Mouse (Mus musculus): ENCODE measurements around the gene Mapre1. TPM values are rescaled to one million over a fixed set of nuclear protein-coding genes. Genes with fewer than 3 reads are reported as not detected.

Gene Mapre1
- polyA plus RNA-seq, 1 experiment: 62.0 TPM

DNA sequence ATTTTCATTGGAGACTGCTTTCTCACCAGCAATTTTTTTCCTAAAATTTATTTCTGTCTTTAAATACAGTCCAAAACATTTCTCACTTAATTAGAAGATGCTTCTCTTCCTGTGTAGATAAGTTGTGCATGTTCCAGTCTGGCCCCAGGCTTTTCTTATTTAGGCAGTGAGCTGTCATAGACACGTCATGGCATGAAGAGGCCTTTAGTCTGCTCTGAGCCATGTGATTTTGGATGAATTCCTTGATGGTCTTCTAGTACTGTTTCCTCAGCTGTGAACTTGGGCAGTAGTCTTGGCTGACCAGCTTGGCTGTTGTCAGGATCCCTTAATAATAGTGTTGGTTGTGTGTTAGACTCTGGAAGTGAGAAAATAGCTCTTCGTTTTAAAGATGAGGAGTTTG, 9.3 kb downstream of the Mapre1 start:
- Histone ChIP-seq H3K79me2 (ENCODE audit: control insufficient read depth, insufficient read depth) (peaks cover 98% of the 10 kb centered on the region), H3ac (ENCODE audit: control insufficient read depth, insufficient read length, low read depth) (no peak overlapping the region), H3K36me3 (ENCODE audit: control insufficient read depth, insufficient read depth) (peaks cover 81% of the 10 kb centered on the region), H3K4me3 (ENCODE audit: insufficient read depth, poor library complexity, severe bottlenecking) (no peak overlapping the region), H3K79me3 (ENCODE audit: low read depth) (peaks cover 90% of the 10 kb centered on the region), H3K27me3 (ENCODE audit: control insufficient read depth, insufficient read depth, insufficient read length) (no peaks in the 10 kb centered on the region)
- no peak for TF ChIP-seq MYOD1 (IDR thresholded peaks at IDR 0.05; ENCODE audit: control insufficient read depth, insufficient read length, low read depth)
- TF ChIP-seq USF1 (IDR thresholded peaks at IDR 0.05; ENCODE audit: low read depth): no peak
- no peak for TF ChIP-seq CEBPB (IDR thresholded peaks at IDR 0.05; ENCODE audit: low read depth)
- no peak for TF ChIP-seq MAX (IDR thresholded peaks at IDR 0.05)
- TF ChIP-seq CTCF (IDR thresholded peaks at IDR 0.05; ENCODE audit: control insufficient read depth, insufficient read depth, insufficient read length): no peak
- no peak for TF ChIP-seq MYOG (IDR thresholded peaks at IDR 0.05; ENCODE audit: control insufficient read depth, extremely low read depth, insufficient read length)
- no peak for TF ChIP-seq FOSL1 (IDR thresholded peaks at IDR 0.05; ENCODE audit: insufficient read depth, low read length, poor library complexity, severe bottlenecking)

DNA sequence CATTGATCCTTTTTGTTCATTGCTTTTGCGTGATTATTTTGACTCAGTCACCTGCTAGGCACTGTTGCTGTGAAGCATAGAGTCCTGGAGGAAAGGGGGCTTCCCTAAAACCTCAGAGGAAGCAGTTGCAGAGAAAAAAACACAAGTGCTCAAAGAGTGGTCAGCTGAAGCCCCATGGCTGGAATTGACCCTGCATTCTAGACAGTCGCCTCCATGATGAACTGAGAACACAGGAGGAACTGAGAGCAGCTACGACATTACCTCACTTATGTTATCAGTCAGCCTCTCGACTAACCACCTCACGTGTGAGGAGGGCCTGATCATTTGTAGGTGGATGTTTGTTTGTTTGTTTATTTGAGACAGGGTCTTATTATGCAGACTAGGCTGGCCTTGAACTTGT, 21.0 kb downstream of the Mapre1 start:
- no peak for TF ChIP-seq CEBPB (IDR thresholded peaks at IDR 0.05; ENCODE audit: low read depth)
- Histone ChIP-seq H3K36me3 (ENCODE audit: control insufficient read depth, insufficient read depth) (peaks cover 99% of the 10 kb centered on the region), H3K79me2 (ENCODE audit: control insufficient read depth, insufficient read depth) (peaks cover 26% of the 10 kb centered on the region)

DNA sequence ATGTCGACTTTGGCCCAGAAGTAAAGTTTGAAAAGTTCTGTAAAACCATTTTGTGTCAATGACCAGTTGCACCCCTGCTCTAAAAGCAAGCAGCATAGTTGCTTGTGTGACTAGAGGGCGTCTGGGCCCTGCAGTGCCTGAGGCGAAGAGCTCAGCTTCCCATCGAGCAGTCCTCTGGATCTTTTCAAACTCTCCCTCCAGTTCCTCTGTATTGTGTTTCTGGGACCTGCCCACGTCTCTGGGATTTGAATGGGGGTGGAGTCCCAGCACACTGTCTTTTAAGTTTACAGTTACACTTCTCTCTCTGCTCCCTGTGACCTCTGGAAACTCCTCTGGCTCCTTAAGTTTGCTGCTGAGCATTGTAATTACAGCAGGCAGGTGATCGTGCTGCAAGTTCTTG, 26.4 kb downstream of the Mapre1 start:
- Histone ChIP-seq H3K27me3 (ENCODE audit: control insufficient read depth, insufficient read depth, insufficient read length) (no peaks in the 10 kb centered on the region), H3K4me3 (ENCODE audit: insufficient read depth, poor library complexity, severe bottlenecking) (no peak overlapping the region), H3ac (ENCODE audit: control insufficient read depth, insufficient read length, low read depth) (no peak overlapping the region), H3K79me3 (ENCODE audit: low read depth) (peaks cover 2% of the 10 kb centered on the region), H3K79me2 (ENCODE audit: control insufficient read depth, insufficient read depth) (no peaks in the 10 kb centered on the region), H3K36me3 (ENCODE audit: control insufficient read depth, insufficient read depth) (peaks cover 92% of the 10 kb centered on the region)
- TF ChIP-seq MYOD1 (IDR thresholded peaks at IDR 0.05; ENCODE audit: control insufficient read depth, insufficient read length, low read depth) (no peak), USF1 (IDR thresholded peaks at IDR 0.05; ENCODE audit: low read depth) (no peak), FOSL1 (IDR thresholded peaks at IDR 0.05; ENCODE audit: insufficient read depth, low read length, poor library complexity, severe bottlenecking) (no peak), MYOG (IDR thresholded peaks at IDR 0.05; ENCODE audit: control insufficient read depth, extremely low read depth, insufficient read length) (no peak), CTCF (IDR thresholded peaks at IDR 0.05; ENCODE audit: control insufficient read depth, insufficient read depth, insufficient read length) (no peak), CEBPB (IDR thresholded peaks at IDR 0.05; ENCODE audit: low read depth) (no peak), MAX (IDR thresholded peaks at IDR 0.05) (no peak)

More for the DNA sequence above, 21.0 kb downstream of the Mapre1 start:
- Histone ChIP-seq H3K27me3 (ENCODE audit: control insufficient read depth, insufficient read depth, insufficient read length) (no peaks in the 10 kb centered on the region), H3K4me3 (ENCODE audit: insufficient read depth, poor library complexity, severe bottlenecking) (no peak overlapping the region), H3ac (ENCODE audit: control insufficient read depth, insufficient read length, low read depth) (no peak overlapping the region), H3K79me3 (ENCODE audit: low read depth) (peaks cover 10% of the 10 kb centered on the region)

DNA sequence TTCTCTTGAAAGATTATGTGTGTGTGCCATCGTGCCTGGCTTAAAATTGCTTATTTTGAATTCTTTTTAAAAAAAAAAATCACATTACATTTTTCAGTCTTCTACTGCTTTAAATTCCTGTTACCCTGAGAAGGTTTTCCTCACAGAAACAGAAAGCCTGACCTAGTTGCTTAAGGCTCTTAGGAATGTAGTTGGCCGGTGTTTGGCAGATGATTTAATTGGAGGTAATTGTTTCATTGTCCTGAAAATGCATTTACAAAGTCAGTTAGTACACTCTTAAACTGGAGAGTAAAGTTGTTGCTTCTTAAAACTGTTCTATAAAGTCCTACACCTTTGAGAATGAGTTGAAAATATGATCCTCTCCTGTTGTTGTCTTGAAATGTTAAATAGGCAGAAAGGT, 27.8 kb downstream of the Mapre1 start:
- H3K36me3 ChIP-seq (ENCODE audit: control insufficient read depth, insufficient read depth): peaks cover 79% of the 10 kb centered on the region
- no peaks in the 10 kb centered on the region for H3K27me3 ChIP-seq (ENCODE audit: control insufficient read depth, insufficient read depth, insufficient read length)
- no peaks in the 10 kb centered on the region for H3K79me3 ChIP-seq (ENCODE audit: low read depth)
- H3K4me3 ChIP-seq (ENCODE audit: insufficient read depth, poor library complexity, severe bottlenecking): no peak overlapping the region
- TF ChIP-seq FOSL1 (IDR thresholded peaks at IDR 0.05; ENCODE audit: insufficient read depth, low read length, poor library complexity, severe bottlenecking) (no peak), MYOG (IDR thresholded peaks at IDR 0.05; ENCODE audit: control insufficient read depth, extremely low read depth, insufficient read length) (no peak), USF1 (IDR thresholded peaks at IDR 0.05; ENCODE audit: low read depth) (no peak), MYOD1 (IDR thresholded peaks at IDR 0.05; ENCODE audit: control insufficient read depth, insufficient read length, low read depth) (no peak), CEBPB (IDR thresholded peaks at IDR 0.05; ENCODE audit: low read depth) (no peak), MAX (IDR thresholded peaks at IDR 0.05) (no peak), CTCF (IDR thresholded peaks at IDR 0.05; ENCODE audit: control insufficient read depth, insufficient read depth, insufficient read length) (no peak)
- H3K79me2 ChIP-seq (ENCODE audit: control insufficient read depth, insufficient read depth): no peaks in the 10 kb centered on the region
- no peak overlapping the region for H3ac ChIP-seq (ENCODE audit: control insufficient read depth, insufficient read length, low read depth)

DNA sequence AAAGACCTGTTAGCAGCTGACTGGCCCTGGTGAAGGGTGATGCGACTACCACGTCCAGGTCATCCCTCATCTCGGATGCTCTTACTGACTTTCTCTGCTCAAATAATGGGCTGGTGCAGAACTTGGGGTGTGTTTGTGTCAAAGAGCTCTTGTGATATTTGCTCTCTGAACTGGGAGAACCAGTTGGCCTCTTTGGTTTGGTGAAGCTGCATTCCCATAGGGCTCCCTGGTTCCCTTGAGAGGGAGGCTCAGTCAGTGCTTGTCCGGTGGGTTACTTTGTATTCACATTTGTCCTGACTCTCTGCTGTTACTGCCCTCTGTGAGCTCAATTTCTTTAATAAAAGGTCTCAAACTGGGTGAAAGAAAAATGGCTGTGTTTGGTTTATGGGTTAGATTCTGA, 31.9 kb downstream of the Mapre1 start:
- Histone ChIP-seq H3K27me3 (ENCODE audit: control insufficient read depth, insufficient read depth, insufficient read length) (no peaks in the 10 kb centered on the region), H3K79me3 (ENCODE audit: low read depth) (no peaks in the 10 kb centered on the region), H3K4me3 (ENCODE audit: insufficient read depth, poor library complexity, severe bottlenecking) (no peak overlapping the region), H3ac (ENCODE audit: control insufficient read depth, insufficient read length, low read depth) (no peak overlapping the region), H3K79me2 (ENCODE audit: control insufficient read depth, insufficient read depth) (no peaks in the 10 kb centered on the region), H3K36me3 (ENCODE audit: control insufficient read depth, insufficient read depth) (peaks cover 51% of the 10 kb centered on the region)
- TF ChIP-seq CEBPB (IDR thresholded peaks at IDR 0.05; ENCODE audit: low read depth): no peak
- TF ChIP-seq USF1 (IDR thresholded peaks at IDR 0.05; ENCODE audit: low read depth): no peak
- no peak for TF ChIP-seq MAX (IDR thresholded peaks at IDR 0.05)

DNA sequence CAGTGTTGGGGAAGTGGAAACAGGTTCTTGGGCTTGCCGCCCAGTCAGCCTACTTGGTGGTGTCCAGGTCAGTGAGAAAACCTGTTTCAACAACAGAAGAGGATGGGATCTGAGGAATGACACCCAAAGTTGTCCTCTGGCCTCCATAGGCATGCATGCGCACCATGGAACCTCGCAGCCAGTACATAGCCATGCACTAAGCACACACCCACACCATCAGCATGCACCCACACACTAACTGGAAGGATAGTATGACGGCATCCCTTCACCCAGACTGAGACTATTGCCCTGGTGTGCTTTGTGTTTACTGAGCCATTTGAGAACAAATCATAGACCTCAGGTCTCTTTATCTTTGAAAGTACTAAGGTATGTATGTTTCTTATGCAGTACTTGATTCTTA, 34.4 kb downstream of the Mapre1 start:
- TF ChIP-seq USF1 (IDR thresholded peaks at IDR 0.05; ENCODE audit: low read depth) (no peak), CTCF (IDR thresholded peaks at IDR 0.05; ENCODE audit: control insufficient read depth, insufficient read depth, insufficient read length) (no peak), MYOD1 (IDR thresholded peaks at IDR 0.05; ENCODE audit: control insufficient read depth, insufficient read length, low read depth) (no peak), CEBPB (IDR thresholded peaks at IDR 0.05; ENCODE audit: low read depth) (no peak), MAX (IDR thresholded peaks at IDR 0.05) (no peak), FOSL1 (IDR thresholded peaks at IDR 0.05; ENCODE audit: insufficient read depth, low read length, poor library complexity, severe bottlenecking) (no peak), MYOG (IDR thresholded peaks at IDR 0.05; ENCODE audit: control insufficient read depth, extremely low read depth, insufficient read length) (no peak)
- peaks cover 26% of the 10 kb centered on the region for H3K36me3 ChIP-seq (ENCODE audit: control insufficient read depth, insufficient read depth)
- no peaks in the 10 kb centered on the region for H3K79me3 ChIP-seq (ENCODE audit: low read depth)
- H3K79me2 ChIP-seq (ENCODE audit: control insufficient read depth, insufficient read depth): no peaks in the 10 kb centered on the region
- H3K27me3 ChIP-seq (ENCODE audit: control insufficient read depth, insufficient read depth, insufficient read length): no peaks in the 10 kb centered on the region
- H3ac ChIP-seq (ENCODE audit: control insufficient read depth, insufficient read length, low read depth): no peak overlapping the region
- no peak overlapping the region for H3K4me3 ChIP-seq (ENCODE audit: insufficient read depth, poor library complexity, severe bottlenecking)
